Mouse (Mus musculus): ENCODE measurements around the gene Kif6. TPM values are rescaled to one million over a fixed set of nuclear protein-coding genes. Genes with fewer than 3 reads are reported as not detected.
A peak's percentile ranks its signal among the peaks of the same experiment; 100 is the strongest.

Gene Kif6
- polyA plus RNA-seq, 1 experiment from 2014 or later: 1.5 TPM

DNA sequence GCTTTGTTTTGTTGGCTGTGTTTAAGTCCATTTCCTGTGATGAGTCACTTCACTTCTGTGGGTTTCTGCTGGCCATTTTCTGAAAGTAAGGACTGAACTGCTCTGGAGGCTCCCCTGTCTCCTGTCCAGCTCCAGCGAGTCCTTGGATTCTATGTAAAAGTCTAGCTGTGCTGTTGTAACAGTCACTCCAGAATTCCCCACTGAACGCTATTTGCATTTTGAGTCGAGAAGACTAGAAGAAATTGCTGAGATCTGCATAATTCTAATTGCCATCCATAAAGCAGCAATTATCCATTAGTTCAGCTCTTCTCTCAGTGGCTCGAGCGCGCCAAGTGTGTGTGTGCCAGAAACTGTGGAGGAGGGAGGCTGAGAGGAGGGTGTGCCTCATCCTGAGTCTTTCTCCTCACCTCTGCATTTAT is 57.0 kb downstream of the Kif6 start:
- H3K9me3 ChIP-seq (ENCODE audit: low read length): no peaks in the 10 kb centered on the region
- no peak overlapping the region for H3K27ac ChIP-seq (ENCODE audit: low read length)
- no peaks in the 10 kb centered on the region for H3K36me3 ChIP-seq (ENCODE audit: insufficient read depth, low read length)
- DNase-seq (ENCODE audit: low spot score): peak; percentile 20
- no peak for TF ChIP-seq CTCF (IDR thresholded peaks at IDR 0.05)
- TF ChIP-seq EP300 (IDR thresholded peaks at IDR 0.05): no peak
- no peaks in the 10 kb centered on the region for H3K4me1 ChIP-seq (ENCODE audit: insufficient read depth, low read depth, low read length)
- no peak overlapping the region for H3K4me3 ChIP-seq (ENCODE audit: low read depth, low read length)
- H3K9ac ChIP-seq (replicated peaks; ENCODE audit: low read depth): no peak overlapping the region
- WGBS: 72% methylated on average over 6 of the region's 6 CpGs
- H3K4me2 ChIP-seq (replicated peaks; ENCODE audit: low read depth, low read length): no peak overlapping the region
- ATAC-seq: no peak
- no peaks in the 10 kb centered on the region for H3K27me3 ChIP-seq (replicated peaks; ENCODE audit: insufficient read depth, low read length)

DNA sequence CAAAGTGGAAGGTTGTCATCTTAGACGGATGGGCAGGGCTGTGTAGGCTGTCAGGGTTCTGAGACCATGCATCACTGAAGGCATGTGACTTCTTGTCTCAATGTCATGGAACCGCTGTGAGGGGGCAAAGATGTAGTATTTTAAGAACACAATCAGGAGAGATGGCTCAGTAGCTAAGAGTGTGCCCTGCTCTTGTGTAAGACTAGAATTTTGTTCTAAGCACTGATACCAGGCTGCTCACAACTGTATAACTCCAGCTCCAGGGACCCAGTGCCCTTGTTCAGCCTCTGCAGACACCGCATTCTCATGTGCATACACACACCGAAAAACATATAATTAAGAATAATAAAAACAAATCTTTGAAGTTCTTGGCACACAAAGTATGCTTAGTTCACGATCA is 57.5 kb downstream of the Kif6 start:
- H3K9me3 ChIP-seq (ENCODE audit: low read length): no peaks in the 10 kb centered on the region
- TF ChIP-seq EP300 (IDR thresholded peaks at IDR 0.05) (no peak), CTCF (IDR thresholded peaks at IDR 0.05) (no peak)
- H3K4me3 ChIP-seq (ENCODE audit: low read depth, low read length): no peak overlapping the region
- H3K4me1 ChIP-seq (ENCODE audit: insufficient read depth, low read depth, low read length): no peaks in the 10 kb centered on the region
- ATAC-seq (no peak), DNase-seq (ENCODE audit: low spot score) (no peak)
- no peak overlapping the region for H3K9ac ChIP-seq (replicated peaks; ENCODE audit: low read depth)
- H3K36me3 ChIP-seq (ENCODE audit: insufficient read depth, low read length): no peaks in the 10 kb centered on the region
- 71% methylated on average over 5 of the region's 5 CpGs for WGBS
- H3K27me3 ChIP-seq (replicated peaks; ENCODE audit: insufficient read depth, low read length): no peaks in the 10 kb centered on the region
- H3K4me2 ChIP-seq (replicated peaks; ENCODE audit: low read depth, low read length): no peak overlapping the region
- H3K27ac ChIP-seq (ENCODE audit: low read length): no peak overlapping the region

DNA sequence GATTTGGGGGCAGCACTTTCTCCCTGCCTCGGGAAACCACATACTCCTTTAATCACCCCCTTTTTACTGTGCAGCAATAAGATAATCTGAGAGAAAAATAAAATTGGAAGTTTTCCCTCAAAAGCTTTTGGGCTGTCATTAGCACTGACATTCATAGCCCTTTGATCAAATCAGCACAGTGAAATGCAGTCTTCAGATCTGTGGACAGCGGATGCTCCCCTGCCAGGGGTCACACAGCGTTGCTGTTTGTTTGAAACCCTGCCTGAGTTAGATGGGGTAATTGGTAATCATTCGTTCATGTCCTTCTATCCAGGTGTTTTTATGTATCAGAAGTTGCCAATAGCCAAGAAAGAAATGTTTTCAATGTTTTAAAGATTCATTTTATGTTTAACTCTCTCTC is 60.7 kb downstream of the Kif6 start:
- DNase-seq (ENCODE audit: low spot score) (no peak), ATAC-seq (no peak)
- no peaks in the 10 kb centered on the region for H3K9me3 ChIP-seq (ENCODE audit: low read length)
- no peak overlapping the region for H3K27ac ChIP-seq (ENCODE audit: low read length)
- no peaks in the 10 kb centered on the region for H3K27me3 ChIP-seq (replicated peaks; ENCODE audit: insufficient read depth, low read length)
- 54% methylated on average over 4 of the region's 4 CpGs for WGBS
- H3K36me3 ChIP-seq (ENCODE audit: insufficient read depth, low read length): no peaks in the 10 kb centered on the region
- H3K4me2 ChIP-seq (replicated peaks; ENCODE audit: low read depth, low read length): 0 out of 2 replicates have a peak overlapping the region, but pooled peaks have one; percentile 0
- no peak overlapping the region for H3K9ac ChIP-seq (replicated peaks; ENCODE audit: low read depth)
- no peak overlapping the region for H3K4me3 ChIP-seq (ENCODE audit: low read depth, low read length)
- H3K4me1 ChIP-seq (ENCODE audit: insufficient read depth, low read depth, low read length): no peaks in the 10 kb centered on the region
- TF ChIP-seq CTCF (IDR thresholded peaks at IDR 0.05) (no peak), EP300 (IDR thresholded peaks at IDR 0.05) (no peak)

DNA sequence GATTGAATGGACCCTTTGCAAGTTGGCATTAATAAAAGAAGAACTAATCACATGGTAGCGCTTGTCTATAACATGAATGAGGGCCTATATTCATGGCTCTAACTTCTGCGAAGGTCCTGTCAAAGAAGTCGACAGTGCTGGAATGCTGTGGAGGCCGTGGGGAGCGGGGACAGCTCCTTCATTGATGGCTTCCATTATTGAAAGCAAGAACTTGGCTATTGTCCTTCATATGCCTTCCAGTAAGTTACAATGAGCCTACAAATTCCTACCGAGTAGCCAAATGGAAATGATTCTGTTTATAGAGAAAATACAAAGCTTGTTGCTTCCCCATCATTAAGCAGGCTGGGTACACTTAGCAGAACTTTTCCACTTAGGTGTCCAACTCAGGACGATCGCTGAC is 66.5 kb downstream of the Kif6 start:
- DNase-seq (ENCODE audit: low spot score): no peak
- Histone ChIP-seq H3K9ac (replicated peaks; ENCODE audit: low read depth) (no peak overlapping the region), H3K27me3 (replicated peaks; ENCODE audit: insufficient read depth, low read length) (no peaks in the 10 kb centered on the region), H3K4me3 (ENCODE audit: low read depth, low read length) (no peak overlapping the region), H3K27ac (ENCODE audit: low read length) (no peak overlapping the region), H3K4me1 (ENCODE audit: insufficient read depth, low read depth, low read length) (no peaks in the 10 kb centered on the region), H3K4me2 (replicated peaks; ENCODE audit: low read depth, low read length) (no peak overlapping the region), H3K36me3 (ENCODE audit: insufficient read depth, low read length) (no peaks in the 10 kb centered on the region), H3K9me3 (ENCODE audit: low read length) (no peaks in the 10 kb centered on the region)
- ATAC-seq: no peak
- no peak for TF ChIP-seq EP300 (IDR thresholded peaks at IDR 0.05)
- TF ChIP-seq CTCF (IDR thresholded peaks at IDR 0.05): no peak
- 69% methylated on average over 8 of the region's 8 CpGs for WGBS

DNA sequence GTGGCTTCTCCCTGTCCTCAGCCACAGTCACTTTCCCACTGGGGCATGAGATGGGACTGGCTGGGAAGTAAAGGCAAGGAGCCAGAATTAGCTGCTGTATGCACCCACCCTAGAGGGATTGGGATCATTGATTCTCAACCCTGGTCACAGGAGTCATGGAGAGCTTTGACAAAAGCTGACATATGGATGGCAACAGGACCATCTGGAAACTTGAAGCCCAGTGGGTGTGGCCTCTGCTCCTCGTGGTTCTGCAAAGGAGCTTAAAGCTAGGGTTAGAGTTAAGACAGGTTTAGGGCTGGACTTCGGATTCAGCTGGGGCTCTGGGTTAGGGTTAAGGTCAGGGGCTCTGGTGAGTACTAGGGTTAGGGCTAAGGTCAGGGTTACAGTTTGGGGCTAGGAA is 69.2 kb downstream of the Kif6 start:
- Histone ChIP-seq H3K27me3 (replicated peaks; ENCODE audit: insufficient read depth, low read length) (no peaks in the 10 kb centered on the region), H3K36me3 (ENCODE audit: insufficient read depth, low read length) (no peaks in the 10 kb centered on the region), H3K4me2 (replicated peaks; ENCODE audit: low read depth, low read length) (no peak overlapping the region), H3K4me3 (ENCODE audit: low read depth, low read length) (no peak overlapping the region), H3K4me1 (ENCODE audit: insufficient read depth, low read depth, low read length) (no peaks in the 10 kb centered on the region), H3K9me3 (ENCODE audit: low read length) (no peaks in the 10 kb centered on the region), H3K9ac (replicated peaks; ENCODE audit: low read depth) (no peak overlapping the region), H3K27ac (ENCODE audit: low read length) (no peak overlapping the region)
- 13% methylated on average over 2 of the region's 2 CpGs for WGBS
- DNase-seq (ENCODE audit: low spot score) (no peak), ATAC-seq (no peak)
- TF ChIP-seq EP300 (IDR thresholded peaks at IDR 0.05) (no peak), CTCF (IDR thresholded peaks at IDR 0.05) (no peak)

DNA sequence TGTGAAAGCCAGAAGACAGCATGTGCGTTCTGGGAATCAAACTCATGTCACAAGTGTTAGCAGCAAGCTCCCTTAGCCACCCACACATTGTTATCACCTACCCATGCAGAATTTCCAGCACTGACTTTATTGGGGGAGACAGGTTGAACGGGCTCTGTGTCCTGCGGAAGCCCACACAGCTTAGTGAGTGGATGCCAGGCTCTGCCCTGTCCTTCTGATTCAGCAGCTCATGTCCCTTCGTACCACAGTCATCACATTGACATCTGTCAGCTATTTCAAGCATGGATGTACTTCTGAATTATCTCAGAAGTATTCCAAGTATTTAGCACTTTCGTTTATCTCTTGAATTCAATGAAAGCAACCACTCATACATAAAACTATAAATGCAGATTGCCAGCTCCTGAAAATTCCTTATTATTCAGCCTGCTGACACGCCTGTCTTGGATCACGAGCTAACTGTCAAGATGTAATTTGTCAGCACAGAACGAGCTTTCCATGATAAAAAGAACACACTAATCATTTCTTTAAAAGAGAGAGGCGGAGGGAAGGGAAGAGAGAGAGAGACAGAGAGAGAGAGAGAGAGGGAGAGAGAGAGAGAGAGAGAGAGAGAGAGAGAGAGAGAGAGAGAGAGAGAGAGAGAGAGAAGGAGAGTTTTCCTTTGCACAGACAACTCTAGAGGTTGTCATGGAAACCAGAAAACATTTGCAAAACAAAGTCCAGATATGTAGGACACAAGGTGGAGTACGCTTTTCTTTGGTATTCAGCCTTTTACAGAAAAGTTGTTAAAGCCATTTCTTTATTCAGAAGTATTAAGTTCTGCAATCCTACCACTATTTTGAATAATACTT is 75.9 kb downstream of the Kif6 start:
- H3K27me3 ChIP-seq (replicated peaks; ENCODE audit: insufficient read depth, low read length): no peaks in the 10 kb centered on the region
- no peak overlapping the region for H3K4me3 ChIP-seq (ENCODE audit: low read depth, low read length)
- TF ChIP-seq CTCF (IDR thresholded peaks at IDR 0.05) (no peak), EP300 (IDR thresholded peaks at IDR 0.05) (peak; percentile 97)
- DNase-seq (ENCODE audit: low spot score) (peak; percentile 81), ATAC-seq (peak; percentile 74)
- no peak overlapping the region for H3K4me2 ChIP-seq (replicated peaks; ENCODE audit: low read depth, low read length)
- WGBS: 38% methylated on average over 10 of the region's 10 CpGs
- no peak overlapping the region for H3K27ac ChIP-seq (ENCODE audit: low read length)
- H3K9ac ChIP-seq (replicated peaks; ENCODE audit: low read depth): no peak overlapping the region
- H3K9me3 ChIP-seq (ENCODE audit: low read length): no peaks in the 10 kb centered on the region
- H3K36me3 ChIP-seq (ENCODE audit: insufficient read depth, low read length): no peaks in the 10 kb centered on the region
- H3K4me1 ChIP-seq (ENCODE audit: insufficient read depth, low read depth, low read length): 0 out of 2 replicates have a peak, but pooled peaks cover 3% of the 10 kb centered on the region

All from lung, postnatal 0 days (tissue).